Mouse (Mus musculus): Measurements from ENCODE around the gene Wwox.

Wwox gene

DNA sequence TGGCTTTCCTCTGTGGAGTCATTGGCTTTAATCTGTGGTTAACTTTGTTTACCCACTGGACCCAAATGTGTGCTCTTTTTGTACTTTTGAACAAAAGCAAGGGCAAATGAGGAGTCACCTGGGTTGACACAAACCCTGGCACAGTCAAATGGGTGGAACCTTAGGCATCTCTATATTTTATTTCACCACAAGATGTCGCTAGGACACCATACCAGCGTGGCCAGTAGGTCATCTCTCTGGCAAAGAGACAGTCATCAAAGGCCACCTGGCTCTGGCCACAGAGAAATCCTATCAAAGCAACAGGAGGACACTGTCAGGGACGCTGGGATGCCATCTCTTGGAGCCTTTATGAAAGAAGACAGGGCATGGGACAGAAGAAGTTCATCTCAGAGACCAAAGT lies 101.7 kb downstream of the Wwox start:
- peak; percentile 31 to 53 for DNase-seq

DNA sequence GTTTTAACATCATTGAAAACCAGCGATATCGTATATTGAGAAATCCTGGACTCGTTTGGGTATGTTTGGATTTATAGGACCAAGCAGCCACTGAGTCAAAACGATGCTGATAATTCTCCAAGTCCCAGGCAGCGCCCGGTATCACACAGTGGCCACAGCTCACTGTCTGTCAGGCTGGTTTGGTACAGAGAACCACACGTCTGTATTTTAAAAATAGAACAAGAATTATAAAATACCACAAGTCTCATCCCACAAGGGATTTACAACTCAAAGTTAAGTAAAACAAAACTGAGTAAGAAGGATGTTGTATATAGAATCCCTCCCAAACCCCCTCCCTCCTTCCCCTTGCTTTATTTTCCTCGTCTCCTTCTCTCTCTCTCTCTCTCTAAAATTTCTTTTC lies 108.9 kb downstream of the Wwox start:
- no peak for DNase-seq

DNA sequence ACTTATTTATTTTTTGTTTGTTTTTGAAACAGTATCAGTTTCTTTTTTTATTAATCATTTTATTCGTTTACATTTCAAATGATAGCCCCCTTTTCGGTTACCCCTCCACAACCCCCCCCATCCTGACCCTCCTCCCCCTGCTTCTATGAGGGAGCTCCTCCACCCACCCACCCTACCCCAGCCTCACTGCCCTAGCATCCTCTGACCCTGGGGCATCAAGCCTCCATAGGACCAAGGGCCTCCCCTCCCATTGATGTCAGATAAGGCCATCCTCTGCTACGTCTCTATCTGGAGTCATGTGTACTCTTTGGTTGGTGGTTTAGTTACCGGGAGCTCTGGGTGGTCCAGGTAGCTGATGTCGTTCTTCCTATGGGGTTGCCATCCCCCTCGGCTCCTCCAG lies 109.4 kb downstream of the Wwox start:
- no peak for DNase-seq

DNA sequence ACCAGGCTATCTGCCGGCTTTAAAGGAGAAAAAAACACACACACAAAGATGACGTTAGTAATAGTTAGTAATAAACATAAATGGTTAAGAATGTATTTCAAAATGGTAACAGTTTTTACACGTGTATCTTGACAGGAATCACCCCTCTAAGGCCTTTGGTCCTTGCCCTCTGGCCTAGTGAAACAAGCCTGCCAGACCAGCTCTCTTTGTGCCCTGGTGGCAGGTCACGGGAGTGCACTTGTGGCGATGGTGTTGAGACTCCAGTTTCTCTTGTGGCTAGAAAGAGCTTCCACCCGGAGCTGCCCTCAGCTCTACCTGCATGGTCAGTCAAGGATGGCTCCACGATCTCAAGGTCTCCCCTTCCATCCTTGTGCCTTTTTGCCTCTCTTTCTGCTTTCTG lies 110.6 kb downstream of the Wwox start:
- peak; percentile 62 to 71 for DNase-seq

DNA sequence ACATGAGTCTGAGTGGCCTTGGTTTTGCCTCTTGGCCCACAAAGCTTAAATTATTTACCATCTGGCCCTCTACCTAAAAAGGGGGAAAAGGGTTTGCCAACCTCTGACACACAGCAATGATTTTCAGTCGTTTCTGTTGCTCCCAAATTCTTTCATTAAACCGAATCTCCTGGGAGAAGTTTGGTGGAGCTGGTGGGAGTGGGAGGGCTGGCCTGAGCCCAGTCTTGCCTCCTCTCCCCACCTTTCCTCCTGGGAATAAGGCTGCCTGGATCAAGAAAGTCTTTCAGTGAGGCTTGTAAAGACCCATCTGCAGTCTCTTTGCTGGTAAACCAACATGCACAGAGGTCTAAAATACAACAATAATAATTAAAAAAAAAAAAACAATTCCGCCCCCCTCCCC lies 113.2 kb downstream of the Wwox start:
- DNase-seq, result no peak

DNA sequence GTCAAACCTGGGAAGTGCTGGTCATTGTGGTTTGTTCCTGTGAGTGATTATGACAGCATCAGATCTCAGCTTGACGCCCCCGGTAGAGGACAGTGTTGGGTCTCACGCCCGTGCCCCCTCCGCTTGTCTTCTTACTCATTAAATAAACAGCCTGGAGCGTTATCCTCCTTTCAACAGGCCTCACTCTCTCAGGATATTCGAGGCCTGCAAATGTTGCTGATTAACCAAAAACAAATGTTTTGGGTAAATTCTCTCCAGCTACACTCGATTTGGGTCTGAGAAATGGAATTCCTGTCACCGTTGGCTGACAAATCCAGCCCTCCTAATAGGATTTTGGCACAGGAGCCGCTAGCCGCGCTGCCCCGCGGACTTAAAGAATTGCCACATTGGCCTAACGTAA lies 115.5 kb downstream of the Wwox start:
- peak in 1 of 2 experiments; percentile 32 for DNase-seq

DNA sequence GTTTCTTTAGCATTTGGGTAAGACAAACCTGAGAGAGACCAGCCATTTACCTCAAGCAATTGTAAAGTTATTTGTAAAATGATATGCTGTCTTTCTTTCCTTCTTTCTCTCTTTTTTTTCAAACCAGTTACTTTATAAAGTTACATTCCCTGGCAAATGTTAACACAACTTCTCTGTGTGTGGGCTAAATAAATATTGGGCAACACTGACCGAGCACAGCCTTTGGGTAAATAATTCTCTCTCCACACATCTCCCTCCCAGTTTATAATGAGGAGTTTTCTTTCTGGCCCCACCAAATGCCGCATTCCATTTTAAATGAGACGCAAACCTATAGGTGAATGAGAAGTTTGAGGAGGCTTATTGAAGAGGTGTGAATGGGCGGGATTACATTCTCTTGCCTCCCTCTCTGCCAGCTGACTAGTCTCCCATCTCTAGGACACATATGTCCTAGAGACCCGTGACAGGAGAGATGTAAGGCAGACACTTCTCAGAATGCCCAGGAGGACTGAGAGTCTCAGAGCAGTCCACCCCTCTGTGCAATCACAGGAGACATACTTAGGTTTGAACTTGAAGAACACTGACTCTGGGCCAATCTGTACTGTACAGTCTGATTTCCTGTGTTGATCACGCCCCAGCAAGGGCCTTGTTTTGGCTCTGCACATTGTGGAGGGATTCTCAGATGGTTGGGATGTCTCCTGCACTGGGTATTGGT lies 116.2 kb downstream of the Wwox start:
- no peak for DNase-seq

DNA sequence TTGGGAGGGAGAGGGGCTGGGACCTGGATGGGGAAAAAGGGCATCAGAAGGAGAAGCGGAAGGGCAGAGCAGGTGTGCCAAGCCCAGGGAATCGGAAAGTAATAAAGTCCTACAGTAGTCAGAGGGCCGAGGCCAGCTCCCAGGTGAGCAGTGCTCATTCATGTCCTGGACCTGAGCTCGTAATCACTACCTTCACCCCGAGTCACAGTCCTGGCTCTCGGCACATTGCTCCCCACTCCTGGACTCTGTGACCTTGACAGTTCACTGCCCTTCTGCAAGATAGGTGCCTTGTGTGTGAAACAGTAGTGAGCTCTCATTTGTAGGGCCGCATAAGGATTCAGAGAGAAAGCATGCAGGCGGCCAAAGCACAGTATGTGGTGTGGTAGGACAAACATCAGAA lies 121.7 kb downstream of the Wwox start:
- no peak for DNase-seq

DNA sequence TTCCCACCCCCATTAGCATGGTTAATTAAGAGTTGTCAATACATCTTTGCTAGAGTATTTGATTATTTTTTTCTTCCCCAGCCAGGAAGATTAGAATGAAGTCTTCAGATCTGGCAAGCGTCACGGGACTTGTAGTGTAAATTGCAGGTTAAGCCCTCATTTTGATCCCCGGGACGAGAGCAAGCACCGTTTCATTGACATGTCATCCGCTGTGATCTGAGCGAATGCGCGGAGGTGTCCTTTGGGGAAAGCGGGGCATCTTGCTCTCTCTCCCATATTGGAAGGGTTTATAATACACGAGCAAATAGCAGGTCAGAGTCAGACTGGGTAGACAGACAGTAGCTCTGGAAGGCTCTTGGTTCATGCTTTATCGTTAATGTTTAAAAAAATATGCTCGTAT lies 123.0 kb downstream of the Wwox start:
- DNase-seq, result no peak

DNA sequence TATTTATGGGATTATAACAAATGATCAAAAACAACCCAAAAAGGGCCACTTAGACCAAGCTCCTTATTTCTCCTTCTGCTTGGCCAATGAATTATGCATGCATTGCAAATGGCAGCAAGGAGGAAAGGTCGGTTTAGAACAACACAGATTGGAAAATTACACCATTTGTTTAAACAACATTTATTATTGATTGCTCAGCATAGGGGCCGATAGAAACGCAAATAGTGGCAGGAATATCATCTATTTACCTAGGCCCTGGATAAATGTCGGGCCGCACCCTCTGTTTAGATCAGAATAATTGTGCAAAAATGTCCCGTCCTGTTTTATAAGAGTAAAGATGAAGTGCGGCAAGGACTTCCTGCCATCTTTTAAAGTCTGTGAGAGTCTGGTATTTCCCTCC lies 123.9 kb downstream of the Wwox start:
- no peak for DNase-seq

DNA sequence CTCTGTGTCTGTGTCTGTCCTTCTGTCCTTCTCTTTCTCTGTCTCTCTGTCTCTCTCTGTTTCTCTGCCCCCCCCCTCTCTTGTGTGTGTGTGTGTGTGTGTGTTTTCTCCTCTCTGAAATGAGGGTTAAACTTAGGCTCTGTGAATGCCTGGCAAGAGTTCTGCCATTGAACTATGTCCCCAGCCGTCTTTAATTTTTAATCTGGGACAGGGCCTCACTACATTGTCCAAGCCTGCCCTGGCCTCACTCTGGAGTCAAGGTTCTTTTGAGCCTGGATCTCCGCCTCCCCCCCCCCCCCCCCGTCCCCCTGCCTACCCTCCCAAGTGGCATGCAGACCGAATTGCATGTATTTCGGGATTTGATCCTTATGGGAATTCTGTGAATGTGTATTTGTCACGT lies 124.6 kb downstream of the Wwox start:
- DNase-seq, result peak in 1 of 2 experiments; percentile 19

DNA sequence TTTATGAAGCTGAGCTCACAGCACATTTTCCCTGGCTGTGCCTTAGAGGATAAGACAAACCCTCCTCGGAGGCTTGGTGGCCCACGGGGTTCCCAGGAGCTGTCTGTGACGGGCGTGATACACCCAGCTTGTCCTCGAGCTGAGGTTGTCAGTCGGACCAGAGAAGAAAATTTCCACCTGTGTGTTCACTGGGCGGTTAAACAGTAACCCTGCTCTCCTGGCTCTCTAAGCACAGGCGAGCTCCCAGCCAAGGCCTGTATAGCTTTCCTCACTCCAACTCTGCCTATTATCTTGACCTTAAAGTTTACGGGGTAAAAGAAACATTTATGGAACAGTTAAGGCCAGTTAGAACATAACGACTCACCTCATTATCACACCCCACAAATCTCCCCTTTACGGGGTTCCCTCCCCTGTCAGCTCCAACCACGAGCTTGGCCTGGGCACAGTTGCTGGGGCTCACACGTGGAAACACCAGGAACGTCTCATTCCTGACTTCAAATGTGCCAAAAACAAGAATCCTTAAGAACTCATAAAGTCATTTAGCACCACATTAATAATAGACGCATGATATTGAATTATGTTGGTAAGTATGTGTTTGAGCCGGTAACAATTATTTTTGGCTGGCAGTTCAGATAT lies 129.2 kb downstream of the Wwox start:
- peak; percentile 46 to 66 for DNase-seq

DNA sequence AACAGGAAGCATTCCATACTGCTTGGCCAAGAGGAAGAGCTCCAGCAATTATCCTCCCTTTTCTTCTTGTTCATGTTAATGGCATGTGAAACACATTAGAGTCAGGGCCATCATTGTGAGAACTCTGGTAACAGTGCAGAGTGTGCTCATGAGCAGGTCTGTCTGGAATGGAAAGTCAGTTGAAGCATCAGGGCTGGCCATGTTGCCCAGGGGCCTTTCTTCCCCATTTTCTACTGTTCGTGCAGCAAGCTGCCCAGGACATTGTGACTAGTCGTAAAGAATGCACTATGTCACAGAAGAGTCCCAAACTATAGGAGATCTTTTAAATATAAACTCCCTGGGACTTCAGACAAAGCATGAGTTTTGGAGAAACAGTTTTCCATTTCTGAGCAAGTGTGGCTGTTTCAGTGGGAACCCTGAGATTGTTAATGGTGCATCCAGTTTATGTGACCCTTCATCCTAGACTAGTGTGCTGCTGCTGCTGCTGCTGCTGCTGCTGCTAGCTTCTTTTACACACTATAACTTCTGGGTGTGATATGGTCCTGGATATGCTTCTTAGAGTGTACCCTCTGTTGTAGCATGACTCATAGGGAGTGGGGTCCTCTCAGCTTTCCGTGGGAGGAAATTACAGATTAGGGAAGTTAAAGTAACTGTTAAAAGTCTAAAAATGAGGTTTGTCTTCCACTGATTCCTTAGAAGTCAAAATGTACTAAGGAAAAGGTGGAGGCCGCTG lies 133.7 kb downstream of the Wwox start:
- DNase-seq, result no peak

DNA sequence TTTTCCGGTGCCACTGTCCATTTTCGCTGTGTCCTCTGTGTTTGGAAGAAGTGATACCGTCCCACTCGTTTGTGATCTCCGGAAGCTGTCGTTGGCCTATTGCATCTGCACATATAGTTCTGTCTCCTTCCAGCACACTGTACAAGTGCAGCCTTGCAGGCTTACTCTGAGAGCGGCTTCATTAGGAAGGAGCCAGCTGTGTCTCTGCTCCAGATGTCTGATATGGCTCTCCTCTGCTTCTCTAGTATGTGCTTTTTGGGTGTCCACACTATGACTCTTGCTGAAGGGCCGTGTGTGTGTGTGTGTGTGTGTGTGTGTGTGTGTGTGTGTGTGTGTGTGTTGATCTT lies 134.3 kb downstream of the Wwox start:
- DNase-seq, result no peak

DNA sequence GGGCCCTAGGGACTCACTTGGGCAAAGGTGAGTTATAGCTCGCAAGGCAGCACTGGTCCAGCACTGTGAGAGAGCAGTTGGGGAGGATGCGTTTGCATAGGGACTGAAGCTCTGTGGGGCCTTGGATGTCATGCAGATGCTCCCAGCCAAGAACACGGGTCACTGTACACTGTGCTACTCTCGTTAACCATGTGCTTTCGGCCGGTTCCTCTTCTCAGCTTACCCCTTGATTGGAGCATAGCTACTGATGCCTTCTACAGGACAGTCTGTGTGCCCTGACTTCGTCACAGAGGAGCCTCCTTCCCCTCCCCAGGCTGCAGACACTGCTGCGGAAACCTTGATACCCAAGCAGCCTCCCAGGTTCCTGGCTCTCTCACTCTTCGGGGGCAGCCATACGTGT lies 139.8 kb downstream of the Wwox start:
- no peak for DNase-seq

DNA sequence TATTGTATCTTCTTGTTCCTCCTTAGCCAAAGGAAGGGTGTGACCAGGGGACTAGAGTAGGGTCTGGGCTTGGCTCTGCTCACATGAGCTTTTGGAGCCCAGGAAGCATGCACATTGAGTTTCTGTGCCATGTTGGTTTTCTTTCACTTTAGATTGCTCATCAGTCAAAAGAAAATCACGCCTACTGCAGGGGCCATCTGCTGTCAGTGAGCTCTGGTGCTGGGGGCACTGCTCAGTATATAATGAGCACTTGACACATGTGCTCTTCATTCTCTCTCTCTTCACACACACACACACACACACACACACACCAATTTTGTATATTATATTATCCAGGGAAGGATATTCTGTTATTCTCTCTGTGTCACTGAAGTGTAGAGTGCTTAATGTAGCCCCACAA lies 141.2 kb downstream of the Wwox start:
- no peak for DNase-seq

DNA sequence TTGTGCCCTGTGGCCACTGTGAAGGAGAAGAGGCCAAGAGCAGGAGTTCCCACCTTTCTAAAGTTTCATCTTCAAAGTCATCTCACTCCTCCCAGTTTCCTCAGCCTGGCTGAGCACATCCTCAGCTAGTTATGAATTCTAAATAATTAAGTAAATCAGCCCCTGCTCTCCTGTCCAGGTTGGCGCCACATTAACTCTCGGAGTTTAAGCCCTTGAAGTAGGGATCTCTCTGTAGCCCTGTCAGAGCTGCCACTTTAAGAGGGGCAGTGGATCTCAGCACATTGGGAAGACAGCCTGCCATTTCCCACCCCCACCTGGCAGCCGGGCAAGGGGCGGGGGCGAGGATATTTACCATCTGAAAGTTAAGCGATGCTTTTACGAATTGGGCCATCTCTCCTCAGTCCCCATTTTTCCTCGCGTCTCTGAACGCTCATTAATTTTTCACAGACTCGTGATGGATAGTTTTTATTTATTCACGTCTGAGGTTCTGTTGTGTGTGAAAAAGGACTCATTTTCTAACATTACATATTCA lies 150.9 kb downstream of the Wwox start:
- DNase-seq, result no peak

DNA sequence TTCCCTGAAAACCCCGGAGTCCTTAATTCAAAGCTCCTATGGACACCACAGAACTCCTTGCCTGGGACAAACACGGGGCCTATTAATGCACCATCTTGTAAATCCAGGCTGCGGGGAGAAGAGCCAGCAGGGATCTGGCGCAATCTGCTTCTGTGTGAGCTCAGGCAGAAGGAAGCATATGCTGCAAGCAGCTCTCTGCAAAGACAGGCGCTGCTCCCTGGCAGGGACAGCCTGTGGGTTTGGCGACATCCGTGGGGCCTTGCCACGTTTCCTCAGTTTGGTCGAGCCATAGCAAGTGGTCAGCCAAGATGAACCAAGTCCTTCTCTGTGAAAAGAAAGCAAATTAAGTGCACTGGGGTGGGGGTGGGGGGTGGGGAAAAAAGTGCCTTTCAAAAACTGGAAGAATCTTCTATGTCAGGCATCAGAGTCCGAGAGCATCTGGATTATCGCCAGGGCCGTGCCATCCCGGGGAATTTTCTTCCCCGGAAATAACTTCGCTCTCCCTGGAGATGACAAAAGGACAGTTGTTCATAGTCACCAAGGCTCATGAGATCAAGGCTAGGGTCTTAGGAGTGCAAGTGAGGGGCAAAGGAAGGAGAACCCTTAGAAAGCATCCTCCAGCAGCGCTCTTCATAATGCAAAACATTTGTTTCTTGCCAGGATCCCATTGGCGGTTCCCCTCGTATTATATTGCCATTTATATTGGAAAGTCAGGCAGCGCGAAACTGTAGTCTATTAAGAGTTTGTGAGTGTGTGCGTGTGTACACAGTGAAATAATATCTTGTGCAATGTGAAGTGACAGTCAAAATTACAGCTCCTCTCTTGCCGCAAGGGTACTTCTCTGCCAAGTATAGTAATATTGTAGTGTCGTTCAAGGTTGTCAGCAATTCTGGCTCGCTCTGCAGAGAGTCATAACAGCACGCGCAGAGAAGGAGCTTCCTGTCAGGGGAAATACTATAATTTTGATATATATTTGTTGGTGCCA lies 152.1 kb downstream of the Wwox start:
- peak; percentile 23 to 28 for DNase-seq

DNA sequence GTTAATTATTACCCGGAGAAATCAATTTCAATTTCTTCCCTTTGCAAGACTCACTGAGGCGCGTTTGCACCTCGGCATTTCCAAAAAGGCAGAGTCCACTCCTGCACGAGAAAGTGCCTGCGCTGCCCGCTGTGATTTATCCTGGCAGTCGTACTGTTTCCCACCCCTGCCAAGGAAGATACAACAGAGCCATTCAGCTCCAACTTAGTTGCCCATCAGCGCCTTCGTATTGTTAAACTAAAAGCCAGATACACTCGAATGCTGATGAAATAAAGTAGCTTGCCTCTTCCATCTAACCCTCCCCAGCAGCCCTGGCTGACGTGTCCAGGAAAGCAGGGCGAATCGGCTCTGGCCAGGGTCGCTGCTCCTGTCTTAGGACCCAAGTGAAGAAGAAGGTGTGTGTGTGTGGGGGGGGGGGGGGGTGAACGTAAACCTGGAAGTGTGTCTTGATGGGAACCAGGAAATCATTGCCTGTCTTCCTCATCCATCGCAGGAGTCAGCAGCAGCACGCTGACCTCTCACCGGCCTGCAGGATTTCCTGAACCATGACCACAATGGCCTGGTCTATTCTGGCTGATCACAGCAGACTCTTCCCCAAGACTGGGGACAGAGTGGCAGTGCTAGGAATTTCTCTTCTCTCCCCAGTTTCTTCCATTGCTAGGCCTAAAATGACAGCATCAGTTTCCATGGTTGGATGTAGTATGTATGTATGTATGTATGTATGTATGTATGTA lies 154.1 kb downstream of the Wwox start:
- peak; percentile 18 to 34 for DNase-seq

DNA sequence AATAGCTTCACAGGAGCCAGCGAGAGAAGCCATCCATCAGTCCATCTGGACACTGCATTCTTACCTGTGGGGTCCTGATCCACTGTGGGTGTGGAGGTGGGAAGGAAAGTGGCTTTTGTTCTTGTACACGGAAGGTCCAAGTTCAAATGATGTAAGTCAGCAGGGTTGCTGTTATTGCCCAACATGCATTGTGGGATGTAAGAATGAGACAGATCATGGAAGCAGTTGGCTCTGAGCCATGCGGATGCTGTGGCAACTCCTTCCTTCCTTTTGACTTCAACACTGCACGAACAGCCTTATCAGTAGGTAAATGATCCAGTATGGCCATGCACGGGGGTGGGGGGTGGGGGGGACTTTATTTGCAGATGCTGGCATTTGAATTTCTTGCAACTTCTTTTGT lies 155.4 kb downstream of the Wwox start:
- DNase-seq, result no peak

DNA sequence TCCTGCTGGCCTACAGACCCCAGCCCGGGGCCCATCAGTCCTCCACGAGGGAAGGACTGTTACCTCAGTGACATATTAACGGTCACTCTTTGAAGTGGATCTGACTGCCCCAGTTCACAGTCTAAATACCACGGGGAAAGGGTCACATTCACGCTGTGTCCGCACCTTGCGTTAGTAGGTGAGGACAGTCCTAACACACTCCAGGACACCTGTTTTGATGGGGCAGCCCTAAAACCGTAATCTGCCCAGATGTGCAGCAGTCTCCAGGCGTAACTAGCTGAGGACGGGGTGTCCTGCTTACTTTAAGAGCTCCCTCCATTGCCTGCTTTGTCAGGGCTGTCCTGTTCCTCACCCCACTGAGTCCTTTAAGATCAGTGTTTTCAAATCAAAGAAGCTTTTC lies 160.1 kb downstream of the Wwox start:
- DNase-seq, result peak in 1 of 2 experiments; percentile 8

DNA sequence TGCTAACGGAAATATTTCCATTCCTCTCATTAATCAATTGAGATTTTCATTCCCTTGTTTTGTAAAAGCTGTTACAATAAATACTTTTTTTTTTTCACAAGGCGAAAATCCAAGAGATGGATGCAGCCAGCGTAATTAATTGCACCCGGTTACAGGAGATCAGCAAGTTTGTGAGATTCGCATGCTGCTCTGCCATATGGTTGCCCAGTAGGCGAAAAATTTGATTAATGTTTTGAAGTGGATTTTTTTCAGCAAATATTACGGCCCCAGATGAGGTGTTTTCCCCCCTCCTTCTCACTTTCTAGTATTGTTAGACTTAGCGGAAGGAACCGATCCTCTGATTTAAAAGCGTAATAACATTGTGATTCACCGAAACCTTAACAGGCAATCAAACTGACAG lies 160.7 kb downstream of the Wwox start:
- no peak for DNase-seq
